Mouse (Mus musculus): Measurements from ENCODE around the gene Fars2.

The Fars2 gene

DNA sequence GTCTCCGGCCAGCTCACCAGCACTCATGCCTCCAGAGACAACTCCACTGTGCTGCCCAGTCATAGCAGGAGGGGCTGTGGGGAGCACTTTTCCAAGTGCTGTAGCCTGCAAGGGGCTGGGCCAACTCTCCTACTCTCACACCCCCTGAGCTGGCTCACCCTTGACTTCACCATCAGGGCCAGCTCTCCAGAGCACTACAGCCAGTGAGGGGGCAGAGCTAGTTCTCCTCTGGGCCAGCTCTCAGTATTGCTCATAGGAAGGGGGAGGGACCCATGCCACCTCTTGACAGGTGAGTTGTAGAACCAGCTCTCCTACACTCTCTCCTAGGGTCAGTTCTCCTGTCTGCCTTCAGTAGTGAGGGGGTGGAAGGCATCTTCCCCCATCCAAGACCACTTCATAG, 413.6 kb downstream of the Fars2 start:
- no peak for DNase-seq

DNA sequence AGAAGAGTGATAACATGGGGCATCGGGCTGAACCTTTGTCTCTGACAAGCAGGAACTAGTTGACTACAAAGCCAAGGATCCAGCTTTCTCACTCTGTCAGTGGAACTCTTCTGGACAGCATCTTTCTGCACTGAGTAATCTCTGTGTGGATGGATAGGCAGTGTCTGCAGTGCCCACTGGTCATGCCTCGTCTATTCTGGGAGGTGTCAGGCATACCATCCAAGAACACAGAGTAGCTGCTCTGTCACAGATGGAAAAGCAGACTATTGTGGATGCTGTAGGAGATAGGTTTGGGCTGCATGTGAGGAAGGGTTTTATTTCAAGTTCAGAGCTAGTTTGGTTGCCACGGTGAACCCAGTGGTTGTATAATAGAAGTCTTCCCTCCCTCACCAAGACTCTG, 414.7 kb downstream of the Fars2 start:
- DNase-seq = peak; percentile 25

DNA sequence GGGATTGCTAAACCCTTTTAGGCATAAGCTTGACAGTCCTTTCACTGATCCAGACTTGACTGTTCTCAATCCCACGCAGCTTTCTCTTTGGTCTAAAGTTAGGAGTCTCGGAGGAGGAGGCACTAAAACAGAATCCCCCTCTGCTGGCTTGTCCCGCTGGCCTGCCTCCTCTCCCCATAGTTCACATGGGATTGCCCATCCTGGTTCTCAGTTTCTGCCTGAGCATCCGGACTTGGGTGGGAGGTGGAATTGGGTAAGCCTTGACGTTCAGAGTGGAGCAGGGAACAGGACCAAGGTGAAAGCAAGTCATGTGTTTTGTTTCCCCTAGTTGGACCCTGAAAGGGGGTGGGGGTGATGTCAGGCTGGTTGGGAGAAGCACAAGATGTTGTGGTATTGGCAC, 415.9 kb downstream of the Fars2 start:
- DNase-seq = no peak

DNA sequence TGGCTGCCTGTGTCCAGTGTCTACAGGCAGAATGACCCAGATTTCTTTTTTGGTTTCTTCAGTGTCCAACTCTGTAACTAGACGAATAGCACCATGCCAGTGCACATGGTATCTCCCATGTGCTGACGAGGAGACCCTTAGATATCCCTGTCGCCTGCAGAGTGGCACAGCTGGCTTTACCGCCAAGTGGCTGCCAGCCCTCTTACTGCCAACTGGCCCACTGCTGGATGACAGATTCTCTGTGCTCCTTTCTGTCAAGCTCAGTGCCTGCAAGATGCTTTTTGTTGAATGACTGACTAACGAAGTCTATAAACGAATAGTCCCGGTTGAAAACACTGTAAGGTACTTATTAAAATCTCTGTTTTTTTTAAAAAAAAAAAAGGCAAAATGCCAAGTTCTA, 416.3 kb downstream of the Fars2 start:
- DNase-seq = peak; percentile 23

DNA sequence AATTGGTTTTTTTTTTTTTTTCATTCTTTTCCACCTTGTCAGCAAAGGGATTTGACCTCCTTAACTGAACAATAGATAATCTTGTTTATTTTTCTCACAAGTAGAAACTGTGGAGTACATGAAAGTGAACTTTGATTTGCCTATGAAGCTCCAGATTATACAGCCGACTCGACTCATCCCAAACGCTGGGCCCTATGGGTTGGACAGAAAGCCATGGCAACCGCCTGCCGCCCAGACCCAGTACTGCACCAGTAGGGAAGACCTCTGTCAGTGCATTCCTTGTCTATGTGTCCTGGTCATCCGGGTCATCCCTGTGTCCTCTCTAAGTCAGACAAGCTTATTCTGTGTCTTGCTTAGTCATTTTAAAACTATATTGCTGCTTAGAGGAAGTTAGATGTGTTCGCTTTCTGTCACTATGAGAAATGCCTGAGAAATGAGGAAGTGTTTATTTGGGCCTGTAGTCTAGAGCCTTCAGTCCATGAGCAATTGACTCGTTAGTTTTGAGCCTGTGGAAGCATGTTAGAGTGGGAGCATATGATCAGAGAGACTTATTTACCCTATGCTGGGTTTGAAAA, 416.8 kb downstream of the Fars2 start:
- peak; percentile 71 for DNase-seq

DNA sequence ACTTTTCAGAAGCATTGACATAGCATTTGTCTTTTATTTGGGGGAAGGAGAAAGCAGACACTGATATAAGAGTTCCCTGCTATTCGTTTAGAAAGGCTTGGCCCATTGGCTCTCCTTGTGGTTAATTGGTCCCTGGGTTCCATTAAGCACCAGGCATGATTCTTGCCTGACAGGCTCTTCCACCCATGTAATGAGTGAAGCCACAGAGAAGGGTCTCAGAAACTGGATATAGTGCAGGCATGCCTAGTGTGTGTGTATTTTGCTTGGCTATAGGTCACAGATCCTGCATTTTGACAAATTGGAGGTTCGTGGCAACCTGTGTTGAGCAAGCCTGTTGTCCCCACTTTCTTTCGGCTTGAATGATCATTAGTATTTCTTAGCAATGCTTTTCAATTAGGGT, 420.4 kb downstream of the Fars2 start:
- DNase-seq = no peak

DNA sequence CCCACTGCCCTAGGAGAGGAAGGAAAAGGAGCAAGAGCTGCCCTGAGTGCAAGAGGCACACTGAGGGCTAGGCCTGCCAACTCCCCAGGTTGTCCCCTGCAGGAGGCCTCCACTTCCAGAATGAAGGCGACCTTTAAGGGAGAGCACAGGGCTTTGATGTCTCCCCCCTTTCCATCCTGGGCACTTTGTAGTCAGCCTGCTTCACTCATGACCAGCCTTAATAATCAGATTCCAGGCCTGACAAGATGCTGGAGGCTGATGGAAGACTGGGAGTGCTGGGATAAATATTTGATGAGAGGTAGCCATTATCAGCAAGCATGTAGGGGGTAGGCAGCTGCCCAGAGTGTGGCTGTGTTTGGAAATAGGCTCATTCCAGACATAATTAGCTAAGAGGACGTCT, 421.2 kb downstream of the Fars2 start:
- no peak for DNase-seq

DNA sequence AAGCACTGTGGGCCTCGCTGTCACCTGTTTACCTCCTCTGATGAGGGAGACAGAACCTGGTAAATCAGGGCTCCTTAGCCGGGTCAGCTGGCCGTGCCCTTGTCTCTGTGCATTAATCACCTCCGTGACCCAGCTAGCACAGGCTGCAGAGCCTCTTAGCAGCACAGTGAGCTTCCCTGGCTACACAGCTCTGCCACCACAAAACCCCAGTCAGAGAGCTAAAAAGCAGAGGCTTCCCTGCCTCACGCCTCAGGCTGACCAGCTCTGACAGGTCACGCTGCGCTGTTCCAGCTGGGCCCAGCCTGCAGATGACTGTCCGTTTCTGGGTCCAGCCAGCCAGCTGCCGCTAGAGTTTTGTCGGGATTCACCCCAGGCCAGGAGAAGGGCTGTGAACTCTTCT, 423.0 kb downstream of the Fars2 start:
- no peak for DNase-seq

DNA sequence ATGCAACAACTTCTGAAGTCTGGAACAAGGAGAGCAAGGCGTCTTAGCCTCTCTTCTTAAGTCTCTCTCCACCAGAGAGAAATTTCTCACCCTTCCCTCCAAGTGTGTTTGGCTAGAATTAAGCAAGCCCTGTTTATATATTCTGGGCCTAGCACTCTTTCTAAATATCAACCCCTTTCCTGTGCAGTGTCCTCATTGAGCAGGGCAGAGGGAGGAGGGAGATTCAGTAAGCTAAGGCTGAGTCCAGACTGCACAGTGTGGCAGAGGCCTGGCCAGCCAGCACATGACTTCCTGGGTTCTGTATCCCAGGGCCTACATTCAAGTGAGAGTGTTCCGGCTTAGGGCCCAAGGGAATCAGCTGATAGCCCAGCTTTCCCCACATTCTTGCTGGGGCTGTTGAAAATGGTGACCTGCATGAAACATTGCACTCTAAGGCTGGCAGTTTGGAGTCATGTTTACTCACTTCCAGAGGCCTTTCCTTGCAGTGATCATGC, 424.1 kb downstream of the Fars2 start:
- no peak for DNase-seq

DNA sequence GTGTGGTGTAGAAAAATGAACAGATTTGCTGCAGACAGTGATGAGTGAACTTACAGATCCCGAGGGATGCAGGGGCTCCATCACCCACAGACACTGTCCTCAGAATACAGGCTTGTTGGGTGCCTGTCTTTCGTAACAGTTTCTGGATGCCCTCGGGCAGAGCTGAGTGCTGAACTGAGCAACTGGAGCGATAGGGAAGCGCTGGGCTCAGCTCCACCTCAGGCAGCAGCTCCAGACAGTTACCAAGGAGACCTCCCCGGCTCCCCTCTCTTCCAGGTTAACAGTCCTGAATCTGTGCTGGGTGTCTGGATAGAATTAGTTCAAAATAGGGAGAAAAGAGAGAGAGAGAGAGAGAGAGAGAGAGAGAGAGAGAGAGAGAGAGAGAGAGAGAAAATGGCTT, 433.5 kb downstream of the Fars2 start:
- no peak for DNase-seq

DNA sequence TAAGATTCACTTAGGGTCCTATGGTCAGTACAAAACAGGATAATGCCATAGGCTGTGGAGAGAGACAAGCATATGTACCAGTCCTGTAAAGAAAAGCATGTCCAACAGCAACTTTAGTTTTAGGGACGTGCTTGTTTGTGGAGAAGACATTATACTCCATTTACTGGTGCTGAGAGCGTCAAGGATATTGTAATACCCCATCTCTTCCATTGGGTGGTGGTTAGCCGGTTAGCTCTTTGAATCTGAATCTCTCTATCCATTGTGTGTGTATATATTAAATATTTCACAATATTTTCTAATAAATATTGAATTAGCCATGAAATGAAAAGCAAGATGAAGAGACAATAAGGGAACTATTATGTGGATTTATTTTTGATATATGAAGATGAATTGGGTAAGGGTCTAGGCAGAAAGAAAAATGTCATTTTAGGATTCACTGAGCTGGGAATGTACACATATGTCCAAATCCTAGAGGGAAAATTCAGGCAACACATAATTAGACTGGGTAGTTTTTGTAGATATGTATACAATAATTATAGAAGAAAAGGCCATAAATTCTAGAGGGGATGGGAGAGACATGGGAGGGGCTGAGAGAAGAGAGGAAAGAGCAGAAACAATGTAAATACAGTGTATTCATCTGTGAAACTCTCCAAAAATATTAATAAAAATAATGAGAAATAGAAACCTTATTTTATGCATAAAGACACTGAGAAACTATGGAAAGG, 435.5 kb downstream of the Fars2 start:
- DNase-seq = no peak

DNA sequence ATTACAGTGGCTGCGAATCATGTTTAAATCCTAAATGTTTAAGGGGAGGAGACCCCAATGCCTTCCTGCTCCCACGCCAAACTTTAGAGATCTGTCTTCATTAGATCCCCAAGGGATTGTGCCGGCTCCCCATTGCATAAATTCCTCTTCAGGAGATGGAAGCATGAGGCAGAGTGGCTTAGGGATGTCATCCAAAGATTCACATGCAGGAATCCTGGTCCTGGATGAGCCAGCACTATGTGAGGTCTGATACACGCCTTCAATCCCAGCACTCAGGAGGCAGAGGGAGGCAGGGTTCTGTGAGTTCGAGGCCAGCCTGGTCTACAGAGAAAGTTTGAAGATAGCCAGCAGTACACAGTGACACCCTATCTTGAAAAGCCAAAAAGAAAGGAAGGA, 436.0 kb downstream of the Fars2 start:
- DNase-seq = no peak

DNA sequence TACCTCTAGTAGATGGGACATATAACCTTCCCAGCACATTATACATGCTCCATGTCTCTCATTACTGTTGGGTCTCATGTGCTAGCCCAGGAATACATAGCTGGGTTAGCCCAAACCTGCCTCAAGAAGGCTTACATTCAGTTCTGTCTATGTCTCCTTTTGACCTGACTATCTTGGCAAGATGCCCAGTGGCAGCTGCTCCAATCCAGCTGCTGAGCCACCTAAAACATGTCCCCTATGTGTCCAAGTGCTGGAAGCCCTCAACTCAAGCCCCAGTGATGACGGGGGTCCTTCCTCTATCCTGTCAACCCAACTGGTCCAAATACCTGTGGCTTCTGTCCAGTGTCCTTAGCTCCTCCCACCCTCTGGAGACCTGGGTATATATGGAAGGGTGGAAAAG, 437.5 kb downstream of the Fars2 start:
- DNase-seq = no peak

DNA sequence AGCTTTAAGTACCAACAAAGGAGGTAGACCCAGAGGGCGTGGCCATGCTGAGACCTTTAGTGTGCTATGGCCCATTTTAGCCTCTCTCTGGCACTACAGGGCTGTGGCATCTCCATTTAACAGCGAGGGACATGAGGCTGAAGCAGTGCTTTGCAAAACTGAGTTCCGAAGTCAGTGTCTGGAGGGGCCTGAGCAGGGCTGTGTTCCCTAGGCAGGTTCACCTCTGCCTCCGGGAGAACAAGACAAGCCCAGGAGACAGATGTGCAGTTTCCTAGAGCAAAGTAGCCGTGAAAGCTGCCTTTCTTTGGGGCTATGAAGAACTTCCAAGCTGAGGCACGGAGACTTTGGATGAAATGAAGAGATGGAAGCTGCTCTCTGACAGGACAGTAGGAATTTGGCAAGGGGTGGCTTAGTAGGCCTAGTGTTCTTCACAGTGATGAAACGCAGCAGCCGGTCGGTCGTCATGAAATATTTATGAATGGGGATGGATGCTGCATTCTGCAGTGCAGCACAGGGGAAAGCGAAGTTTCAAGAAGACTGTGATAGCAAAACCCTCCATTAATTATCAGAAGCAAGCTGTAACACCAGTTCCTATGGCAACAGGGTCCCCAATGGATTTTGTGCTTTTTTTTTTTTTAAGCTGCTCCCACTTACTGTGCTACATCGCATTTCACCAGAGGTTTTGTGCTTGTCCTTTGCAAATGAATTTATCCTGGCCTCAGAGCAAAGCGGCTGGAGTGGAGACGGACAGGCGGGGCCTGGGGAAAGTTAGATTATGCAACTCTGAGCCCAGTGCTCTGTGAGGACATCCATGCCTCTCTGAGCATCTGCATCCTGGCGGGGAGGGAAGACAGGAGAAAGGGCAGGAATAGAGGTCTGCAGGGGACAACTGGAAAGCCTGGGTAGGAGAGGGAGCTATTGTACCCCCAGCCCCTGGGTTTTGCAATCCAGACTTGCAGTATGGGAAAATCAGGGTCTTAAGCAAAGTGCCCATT, 445.5 kb downstream of the Fars2 start:
- DNase-seq = no peak

DNA sequence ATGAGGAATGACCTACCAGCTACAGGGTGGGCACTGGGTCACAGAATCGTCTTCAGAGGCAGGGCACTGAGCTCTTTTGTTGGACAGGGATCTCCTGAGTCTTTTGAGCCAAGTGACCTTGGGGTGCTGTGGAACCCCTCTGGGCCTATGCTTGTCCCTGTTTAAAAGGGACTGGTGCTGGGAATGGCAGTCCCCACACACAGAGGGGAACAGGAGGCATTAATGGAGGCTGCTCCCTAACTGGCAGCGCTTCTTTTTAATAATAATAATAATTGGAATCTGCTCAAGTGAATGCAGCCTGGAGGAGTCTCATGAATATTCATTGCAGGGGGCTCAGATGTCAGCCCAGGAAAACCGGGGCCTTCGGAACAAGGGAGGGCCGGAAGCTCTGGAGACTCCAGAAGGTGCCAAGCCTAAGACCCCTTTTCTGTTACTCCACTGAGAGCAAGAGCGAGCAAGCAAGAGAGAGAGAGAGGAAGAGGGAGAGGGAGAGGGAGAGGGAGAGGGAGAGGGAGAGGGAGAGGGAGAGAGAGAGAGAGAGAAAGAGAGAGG, 447.6 kb downstream of the Fars2 start:
- DNase-seq = no peak

DNA sequence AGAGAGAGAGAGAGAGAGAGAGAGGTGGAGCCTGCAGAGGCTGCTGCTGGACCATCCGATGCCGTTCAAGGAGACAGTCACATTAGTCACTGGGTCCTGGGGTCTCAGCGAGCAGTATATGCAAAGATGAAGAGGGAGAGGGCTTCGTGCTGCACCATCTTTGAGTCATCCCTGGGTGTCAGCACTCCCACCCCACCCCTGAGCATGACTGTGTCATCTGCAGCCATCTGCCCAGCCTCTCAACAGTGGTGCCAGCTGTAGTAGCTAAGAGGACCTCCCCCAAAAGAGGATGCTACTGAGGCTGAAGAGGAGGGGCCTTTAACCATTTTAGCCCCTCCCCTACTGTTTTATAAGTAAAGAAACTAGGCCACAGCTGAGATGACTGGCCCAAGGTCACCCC, 459.6 kb downstream of the Fars2 start:
- DNase-seq = no peak

DNA sequence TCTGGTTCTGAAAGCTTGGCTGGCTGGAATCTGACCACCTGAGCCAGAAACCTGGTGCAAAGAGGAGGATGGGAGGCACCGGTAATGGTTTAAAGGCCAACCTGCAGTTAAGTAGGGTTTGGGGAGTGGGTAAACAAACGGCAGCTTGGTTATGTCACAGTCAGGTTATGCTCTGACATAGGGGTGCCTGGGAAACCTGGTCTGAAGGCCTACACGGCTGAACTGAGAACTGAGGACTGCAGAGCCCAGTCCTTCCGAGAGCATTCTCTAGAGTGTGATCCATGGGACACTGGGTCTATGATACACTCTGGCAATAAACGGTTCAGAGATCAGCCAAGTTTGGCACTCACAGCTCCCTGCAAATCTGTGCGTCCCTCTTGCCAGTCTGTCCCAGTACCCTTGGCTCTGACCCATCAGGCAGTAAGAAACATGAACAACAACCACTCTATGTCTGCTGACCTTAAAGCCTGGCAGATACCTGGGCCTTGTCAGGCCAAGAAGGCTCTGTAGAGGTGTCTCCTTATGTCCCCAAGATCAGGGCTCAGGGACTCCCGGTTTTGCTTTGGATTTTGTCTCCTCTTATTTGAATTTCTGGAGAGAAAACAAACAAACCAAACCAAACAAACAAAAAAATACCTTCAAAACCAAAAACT, 460.8 kb downstream of the Fars2 start:
- DNase-seq = no peak

DNA sequence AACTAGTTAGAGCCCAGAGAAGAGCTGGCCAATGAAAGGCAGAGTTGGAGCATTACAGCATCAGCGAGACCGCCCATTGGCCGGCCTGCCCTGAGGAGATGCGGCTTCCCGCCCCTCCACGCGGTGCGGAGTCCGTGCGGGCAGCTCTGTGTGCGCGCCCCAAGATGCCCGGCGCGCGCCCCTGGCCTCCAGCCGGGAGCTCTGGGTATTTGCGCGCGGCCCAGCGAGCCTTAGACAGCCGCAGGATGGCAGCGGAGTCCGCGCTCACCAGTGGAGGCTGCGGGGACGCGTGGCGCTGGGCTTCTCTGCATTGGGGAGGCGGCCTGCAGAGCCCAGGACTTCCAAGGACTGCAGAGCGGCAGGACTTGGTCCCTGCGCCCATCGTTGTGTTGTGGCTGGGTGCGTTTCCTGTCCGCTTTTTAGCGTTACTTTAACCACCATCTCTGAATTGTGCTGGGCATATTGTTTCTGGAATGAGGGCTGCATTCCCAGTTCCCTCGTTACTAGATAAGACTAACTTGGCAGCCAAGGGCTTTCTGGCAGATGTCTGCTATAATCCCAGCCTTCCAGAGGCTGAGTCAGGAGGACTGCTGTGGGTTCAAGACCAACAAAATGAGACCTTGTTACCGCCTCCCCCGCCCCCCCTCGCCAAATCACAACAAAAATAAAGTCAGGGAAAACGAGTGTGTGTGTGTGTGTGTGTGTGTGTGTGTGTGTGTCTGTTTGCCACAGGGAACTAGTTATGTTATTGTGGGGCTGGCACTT, 461.5 kb downstream of the Fars2 start:
- peak; percentile 65 for DNase-seq

DNA sequence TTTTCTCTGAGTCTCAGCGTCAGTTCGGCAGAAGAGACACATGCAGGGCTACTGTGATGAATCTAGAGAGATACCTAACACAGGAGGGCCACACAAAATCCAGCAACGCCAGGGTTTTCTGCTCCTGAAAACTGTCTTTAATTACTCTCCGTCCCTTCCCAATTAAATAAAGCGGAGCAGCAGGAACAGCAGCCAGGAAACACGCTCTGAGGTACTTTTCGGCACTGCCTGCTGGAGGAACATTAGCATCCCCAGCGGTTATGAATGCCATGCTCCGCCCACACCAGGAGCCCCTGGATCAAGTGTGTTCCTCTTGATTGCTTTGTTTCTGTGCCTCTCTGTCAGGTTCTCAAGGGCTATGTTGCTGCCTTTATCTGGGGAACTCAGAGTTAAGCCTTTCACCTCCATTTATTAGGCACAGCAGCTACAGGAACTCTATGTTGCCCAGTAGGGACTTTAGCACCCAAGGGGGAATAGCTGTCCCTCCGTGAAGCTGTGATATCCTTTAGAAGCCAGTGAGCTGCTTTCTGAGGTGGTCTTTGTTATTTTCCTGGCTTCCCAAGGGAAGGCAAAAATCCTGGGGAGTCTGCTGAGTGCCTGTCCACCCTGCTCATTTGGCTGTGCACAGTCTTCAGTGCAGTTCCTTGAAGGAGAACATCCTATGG, 465.3 kb downstream of the Fars2 start:
- DNase-seq = no peak

DNA sequence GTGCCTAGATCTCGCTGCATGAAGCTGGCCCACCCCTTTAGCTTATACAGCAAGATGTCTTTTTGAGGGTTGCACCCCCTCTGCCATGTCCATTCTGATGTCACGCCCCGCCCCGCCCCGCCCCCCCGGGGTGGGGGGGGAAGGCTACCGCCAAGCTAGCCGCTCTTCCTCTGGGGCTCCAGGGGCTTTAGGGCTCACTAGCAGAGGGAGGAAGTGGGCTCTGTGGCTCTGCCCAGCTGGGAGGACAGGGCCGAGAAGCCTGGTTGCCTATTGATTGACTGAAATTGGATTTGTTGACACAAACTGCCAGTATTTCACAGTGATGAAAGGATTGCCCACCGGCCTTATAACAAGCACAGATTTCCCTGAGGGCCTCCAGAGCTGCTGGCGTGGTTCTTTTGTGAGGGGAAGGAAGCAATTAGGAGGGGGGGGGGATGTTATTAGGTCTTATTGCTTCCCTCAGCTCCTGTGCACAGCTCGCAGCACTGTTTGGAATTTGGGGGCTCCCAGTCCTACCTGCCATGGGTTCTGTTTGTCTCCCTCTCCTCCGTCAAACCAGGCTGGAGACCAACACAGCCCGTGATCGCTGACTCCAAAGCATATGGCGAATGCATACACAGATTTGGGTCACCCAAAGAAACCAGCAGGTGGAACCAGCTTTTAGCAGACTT, 466.4 kb downstream of the Fars2 start:
- no peak for DNase-seq

DNA sequence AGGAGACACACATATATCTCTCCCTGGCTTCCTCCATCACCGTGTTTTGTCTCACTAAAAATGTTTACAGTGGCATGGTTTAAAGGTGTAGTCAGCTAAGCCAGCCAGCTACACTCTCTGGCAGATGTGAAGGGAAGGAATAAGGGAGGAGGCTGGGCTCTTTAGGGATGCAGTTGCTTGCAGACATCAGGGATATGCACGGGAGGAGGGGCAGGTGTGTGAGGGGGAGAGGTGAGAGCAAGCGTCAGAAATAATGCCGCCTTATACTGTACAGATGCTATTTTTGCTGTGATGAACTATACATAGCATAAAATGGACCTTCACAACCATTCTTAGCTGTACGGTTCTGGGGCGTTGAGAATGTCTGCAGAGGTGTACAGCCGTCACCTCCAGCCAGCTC, 467.0 kb downstream of the Fars2 start:
- DNase-seq = no peak
